Comparison of ENCODE assay signal across 9 mouse cellular contexts in the genomic region with DNA sequence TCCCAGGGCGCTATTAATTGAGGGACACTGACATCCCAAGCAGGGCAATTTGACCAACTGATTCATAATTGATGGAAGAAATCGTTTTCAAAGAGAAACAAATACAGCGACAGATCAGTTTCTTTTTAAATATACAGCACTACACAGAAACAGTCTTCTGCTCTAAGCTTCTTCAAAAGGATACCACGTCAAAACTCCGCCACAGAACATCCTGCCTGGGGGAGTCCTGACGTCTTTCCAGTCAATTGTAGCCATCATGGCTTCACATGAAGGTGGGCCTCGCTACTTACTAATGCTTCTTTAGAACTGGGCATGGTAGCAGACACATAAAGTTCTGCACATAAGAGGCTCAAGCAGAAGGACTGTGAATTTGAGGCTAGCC. TPM values are rescaled to one million over a fixed set of nuclear protein-coding genes. Genes with fewer than 3 reads are reported as not detected.
A peak's percentile ranks its signal among the peaks of the same experiment; 100 is the strongest.
DNase-seq lines count a peak whose midpoint lies in the region; ATAC-seq and TF ChIP-seq lines count a peak whose summit lies in the region.
"Had no signal": no experiment of that assay in that cellular context is flagged by ENCODE, and none has a peak within 500 bp of the region (broad histone marks: within the 10 kb centered on the region; RNA-seq: fewer than 3 reads in every experiment).

No protein-coding gene starts in this region.

- no peak overlapping the region for H3K4me2 ChIP-seq in kidney, embryonic 14.5 days (replicated peaks; ENCODE audit: low read depth, low read length)
- no peak overlapping the region for H3K4me2 ChIP-seq in hindbrain, embryonic 15.5 days

- TF ChIP-seq POLR2A in bone marrow macrophage, adult 2 months (IDR thresholded peaks at IDR 0.05; ENCODE audit: borderline replicate concordance, low read depth, low read length) = no peak

- H3K4me1 ChIP-seq in kidney, embryonic 14.5 days (ENCODE audit: control insufficient read depth, insufficient read depth, low read length) = peaks cover 40% of the 10 kb centered on the region
- peaks cover 38% of the 10 kb centered on the region for H3K4me1 ChIP-seq in bone marrow macrophage, adult 2 months (ENCODE audit: control insufficient read depth, insufficient read depth, low read length)
- H3K4me1 ChIP-seq in hindbrain, embryonic 15.5 days (replicated peaks) = peaks cover 20% of the 10 kb centered on the region

- H3K9ac ChIP-seq in kidney, embryonic 14.5 days (ENCODE audit: low read depth, low read length) = no peak overlapping the region
- H3K9ac ChIP-seq in hindbrain, embryonic 15.5 days = 0 out of 2 replicates have a peak overlapping the region, but pooled peaks have one; percentile 27

- DNase-seq in kidney, postnatal 36 days = no peak
- DNase-seq in natural killer cell, adult 2 months (ENCODE audit: low spot score in 2 of 2) = peak; percentile 38 to 56
- DNase-seq in gastrocnemius, postnatal 10 days = no peak
- DNase-seq in right cerebral cortex, postnatal 25 days = no peak
- no peak for DNase-seq in layer of hippocampus, adult 18-20 months (ENCODE audit: low spot score in 2 of 2)

- no peak for ATAC-seq in kidney, embryonic 14.5 days (ENCODE audit: low FRiP score, low TSS enrichment)
- ATAC-seq in hindbrain, embryonic 15.5 days (ENCODE audit: low FRiP score, low read depth) = no peak
- ATAC-seq: Patski had no signal

- no peak overlapping the region for H3K4me3 ChIP-seq in kidney, embryonic 14.5 days (ENCODE audit: low read length)
- 0 out of 2 replicates have a peak overlapping the region, but pooled peaks have one; percentile 38 for H3K4me3 ChIP-seq in bone marrow macrophage, adult 2 months (ENCODE audit: insufficient read depth, low read length)
- no peak overlapping the region for H3K4me3 ChIP-seq in hindbrain, embryonic 15.5 days

- WGBS in kidney, embryonic 14.5 days = 54% methylated on average over 7 of the region's 7 CpGs
- WGBS in hindbrain, embryonic 15.5 days = 52% methylated on average over 7 of the region's 7 CpGs

- H3K27ac ChIP-seq in kidney, embryonic 14.5 days (ENCODE audit: low read depth, low read length) = peak overlapping the region; percentile 71
- peak overlapping the region; percentile 92 for H3K27ac ChIP-seq in bone marrow macrophage, adult 2 months (ENCODE audit: insufficient read depth, low read depth, low read length)
- H3K27ac ChIP-seq in hindbrain, embryonic 15.5 days (replicated peaks) = peak overlapping the region; percentile 37; the same call in 1 of the 2 replicates

- no peak for TF ChIP-seq CTCF in bone marrow macrophage, adult 2 months (IDR thresholded peaks at IDR 0.05; ENCODE audit: low read depth, low read length)

- H3K9me3 ChIP-seq in kidney, embryonic 14.5 days (ENCODE audit: control insufficient read depth, low read length) = no peaks in the 10 kb centered on the region
- no peaks in the 10 kb centered on the region for H3K9me3 ChIP-seq in hindbrain, embryonic 15.5 days

- H3K36me3 ChIP-seq in kidney, embryonic 14.5 days (ENCODE audit: control insufficient read depth, insufficient read depth, low read length) = peaks cover 20% of the 10 kb centered on the region
- H3K36me3 ChIP-seq in hindbrain, embryonic 15.5 days = no peaks in the 10 kb centered on the region

- H3K27me3 ChIP-seq in kidney, embryonic 14.5 days (ENCODE audit: control insufficient read depth, insufficient read depth, low read length) = no peaks in the 10 kb centered on the region
- H3K27me3 ChIP-seq in hindbrain, embryonic 15.5 days = no peaks in the 10 kb centered on the region
- H3K27me3 ChIP-seq: Patski had no signal

RNA-seq across cellular contexts. Expression of a gene that starts 26.0 kb away (rescaled TPM):
- polyA plus RNA-seq in kidney, embryonic 14.5 days (2014; fragmentation: Nextera tagmentation; extraction: Ambion mirVana) = 54.7 and 55.0 TPM in 2 replicates
- 20.6 and 22.5 TPM in 2 replicates for polyA plus RNA-seq in bone marrow macrophage, adult 2 months (2012; ENCODE audit: insufficient read depth, insufficient read length, missing spikeins)
- polyA plus RNA-seq in hindbrain, embryonic 15.5 days (2015; fragmentation: Nextera tagmentation; extraction: Ambion mirVana) = 29.5 and 31.4 TPM in 2 replicates
- total RNA-seq in gastrocnemius, postnatal 10 days (2021) = 10 to 100 TPM; 10.5 to 15.2 TPM
- 10 to 100 TPM; 21.0 to 22.8 TPM for total RNA-seq in layer of hippocampus, adult 18-20 months (2021)

RNA-seq across cellular contexts. Expression of a gene that starts 47.1 kb away (rescaled TPM):
- 8.7 and 9.6 TPM in 2 replicates for polyA plus RNA-seq in kidney, embryonic 14.5 days (2014; fragmentation: Nextera tagmentation; extraction: Ambion mirVana)
- polyA plus RNA-seq in bone marrow macrophage, adult 2 months (2012; ENCODE audit: insufficient read depth, insufficient read length, missing spikeins) = 10.1 and 12.7 TPM in 2 replicates
- polyA plus RNA-seq in hindbrain, embryonic 15.5 days (2015; fragmentation: Nextera tagmentation; extraction: Ambion mirVana) = 2.3 and 2.4 TPM in 2 replicates
- total RNA-seq in gastrocnemius, postnatal 10 days (2021) = 10 to 100 TPM; 79.8 to 85.6 TPM
- total RNA-seq in layer of hippocampus, adult 18-20 months (2021) = 10 to 100 TPM; 33.4 to 35.4 TPM

Comparison
In these comparisons a context has a peak if more than half of its experiments do, and no peak if none do; other contexts are left out.
1. H3K27ac ChIP-seq: peak in every context shown above with its lines; median percentile 92 in bone marrow macrophage, adult 2 months; 71 in kidney, embryonic 14.5 days; 37 in hindbrain, embryonic 15.5 days.
2. DNase-seq: peak in natural killer cell, adult 2 months (2 of 2); none in kidney, postnatal 36 days (0 of 2), gastrocnemius, postnatal 10 days (single experiment), right cerebral cortex, postnatal 25 days (single experiment) and layer of hippocampus, adult 18-20 months (0 of 2).